Mouse (Mus musculus): ENCODE measurements around the gene Adipor2.
A peak's percentile ranks its signal among the peaks of the same experiment; 100 is the strongest.
"Not testable (repeated sequence)": the region's sequence is repeated elsewhere in the genome, so short reads cannot be mapped to it uniquely, and the experiment has no call there.

Gene Adipor2

GRCm38 (mm10) chr6:119417354-119417753 lies at the start of gene Adipor2:
Gene Adipor2, minus strand, starts transcription at chr6:119417704.
- peak in 1 of 2 experiments; percentile 12 for DNase-seq

- DNase-seq, result no peak
These were observed 48.7 kb upstream of the Adipor2 start for GRCm38 (mm10) chr6:119466161-119466560.

GRCm38 (mm10) chr6:119460391-119460790 lies 42.9 kb upstream of the Adipor2 start:
- DNase-seq, result no peak

- DNase-seq, result no peak
These were observed 41.5 kb upstream of the Adipor2 start for GRCm38 (mm10) chr6:119459041-119459440.

GRCm38 (mm10) chr6:119458166-119458565 lies 40.7 kb upstream of the Adipor2 start:
- DNase-seq, result no peak

- peak; percentile 52 to 74 for DNase-seq
These were observed 34.5 kb upstream of the Adipor2 start for GRCm38 (mm10) chr6:119451981-119452499.

GRCm38 (mm10) chr6:119450965-119451943 lies 33.8 kb upstream of the Adipor2 start:
- no peak for DNase-seq

GRCm38 (mm10) chr6:119449060-119449499 lies 31.6 kb upstream of the Adipor2 start:
- peak in 1 of 2 experiments; percentile 65 for DNase-seq

- DNase-seq, result no peak
These were observed 31.0 kb upstream of the Adipor2 start for GRCm38 (mm10) chr6:119448321-119449059.

- DNase-seq, result no peak
These were observed 28.4 kb upstream of the Adipor2 start for GRCm38 (mm10) chr6:119445671-119446607.

GRCm38 (mm10) chr6:119443742-119444645 lies 26.5 kb upstream of the Adipor2 start:
- DNase-seq, result peak; percentile 82 to 90

GRCm38 (mm10) chr6:119442729-119443128 lies 25.2 kb upstream of the Adipor2 start:
- not testable (repeated sequence) for DNase-seq

GRCm38 (mm10) chr6:119437894-119438761 lies 20.6 kb upstream of the Adipor2 start:
- no peak for DNase-seq

- DNase-seq, result no peak
These were observed 16.9 kb upstream of the Adipor2 start for GRCm38 (mm10) chr6:119434394-119434793.

GRCm38 (mm10) chr6:119431751-119432324 lies 14.3 kb upstream of the Adipor2 start:
- no peak for DNase-seq

GRCm38 (mm10) chr6:119430508-119430907 lies 13.0 kb upstream of the Adipor2 start:
- DNase-seq, result peak; percentile 66 to 79

- no peak for DNase-seq
These were observed 11.8 kb upstream of the Adipor2 start for GRCm38 (mm10) chr6:119429311-119429710.

GRCm38 (mm10) chr6:119428611-119429010 lies 11.1 kb upstream of the Adipor2 start:
- DNase-seq, result peak in 1 of 2 experiments; percentile 37

- no peak for DNase-seq
These were observed 3.5 kb upstream of the Adipor2 start for GRCm38 (mm10) chr6:119421001-119421400.
